Mouse (Mus musculus) frontal cortex, postnatal 10 days (tissue): ENCODE results near the gene Rhbdl1.
"Not testable (repeated sequence)": the region's sequence is repeated elsewhere in the genome, so short reads cannot be mapped to it uniquely, and the experiment has no call there.

Source experiments
- DNase-seq, 2 experiments: peaks; one replicate each; pipeline ENCODE4 v3.0.0; 2022; ENCODE audit warnings: low spot score in 2 of 2, mixed read lengths in 1 of 2

Gene Rhbdl1

DNA sequence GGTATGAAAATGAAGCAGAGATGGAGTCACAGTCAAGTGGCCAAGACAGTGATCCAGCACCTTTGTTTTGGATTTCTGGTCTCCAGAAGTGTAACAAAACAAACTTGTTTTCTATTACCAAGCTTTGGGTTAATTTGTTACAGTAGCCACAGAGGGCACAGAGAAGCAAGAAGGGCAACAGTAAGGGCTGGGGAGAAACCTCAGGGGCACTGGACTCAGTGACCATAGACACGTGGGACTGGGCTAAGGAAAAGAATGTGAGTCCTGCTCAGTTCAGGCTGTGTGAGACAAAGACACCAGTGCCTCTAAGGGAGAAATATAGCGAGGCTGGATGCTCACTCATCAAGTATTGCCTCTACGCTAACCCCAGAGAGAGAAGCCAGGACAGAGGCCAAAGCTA is 35.6 kb upstream of the Rhbdl1 start:
- no peak for DNase-seq

DNA sequence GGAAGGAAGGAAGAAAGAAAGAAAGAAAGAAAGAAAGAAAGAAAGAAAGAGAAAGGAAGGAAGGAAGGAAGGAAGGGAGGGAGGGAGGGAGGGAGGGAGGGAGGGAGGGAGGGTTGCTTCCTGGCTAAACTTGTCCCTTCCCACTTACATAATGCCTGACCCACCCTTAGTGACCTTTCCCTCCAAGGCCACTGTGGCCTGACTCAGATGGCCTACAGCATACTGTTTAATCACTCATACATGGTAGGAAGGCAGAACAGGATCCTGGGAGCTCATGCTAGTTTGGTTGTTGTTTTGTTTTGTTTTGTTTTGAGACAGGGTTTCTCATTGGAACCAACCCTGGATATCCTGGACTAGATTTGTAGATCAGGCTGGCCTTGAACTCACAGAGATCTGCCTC is 34.5 kb upstream of the Rhbdl1 start:
- DNase-seq: not testable (repeated sequence)

GRCm38 (mm10) chr17:25869954-25870353 is 32.9 kb upstream of the Rhbdl1 start:
- DNase-seq: no peak

DNA sequence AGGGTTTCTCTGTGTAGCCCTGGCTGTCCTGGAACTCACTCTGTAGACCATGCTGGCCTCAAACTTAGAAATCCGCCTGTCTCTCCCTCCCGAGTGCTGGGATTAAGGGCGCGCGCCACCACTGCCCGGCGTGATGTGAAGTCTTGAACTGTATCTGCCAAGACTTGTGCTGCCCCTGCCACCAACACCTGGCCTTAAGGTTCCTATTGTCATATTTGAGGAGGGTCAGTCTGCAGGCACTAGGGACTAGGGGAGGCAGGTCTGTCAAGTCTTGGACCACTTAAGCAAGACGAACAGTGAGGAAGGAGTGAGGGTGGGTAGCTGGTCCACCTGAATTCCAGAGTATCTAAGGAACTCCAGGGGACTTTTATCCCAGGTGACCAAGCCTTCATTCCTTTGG is 32.4 kb upstream of the Rhbdl1 start:
- no peak for DNase-seq

- DNase-seq: peak; percentile 69 to 78
Observed at GRCm38 (mm10) chr17:25868601-25869191, 31.6 kb upstream of the Rhbdl1 start, which contains the start of gene Mcrip2. Gene Mcrip2 (minus strand): TSS chr17:25868764.

GRCm38 (mm10) chr17:25867836-25868600 is 30.9 kb upstream of the Rhbdl1 start:
- DNase-seq: no peak

GRCm38 (mm10) chr17:25867509-25867835 is 30.4 kb upstream of the Rhbdl1 start:
- no peak for DNase-seq

DNA sequence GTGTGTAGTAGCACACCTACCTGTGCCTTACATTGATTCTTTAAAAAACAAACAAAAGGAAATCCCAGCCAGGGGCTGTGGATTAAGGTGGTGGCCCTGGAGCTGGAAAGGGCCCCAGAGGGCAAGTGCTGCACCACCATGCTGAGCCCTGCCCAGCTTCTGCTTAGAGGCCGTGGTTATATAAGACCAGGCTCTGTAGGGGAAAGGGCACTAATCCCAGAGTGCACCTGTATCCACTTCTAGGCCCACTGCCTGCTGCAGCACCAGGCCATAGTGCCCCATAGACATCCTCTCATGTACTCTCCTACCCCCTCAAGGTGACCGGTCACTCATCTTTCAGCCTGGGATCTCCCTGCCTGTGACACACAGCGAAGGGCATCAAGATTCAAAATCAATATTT is 29.1 kb upstream of the Rhbdl1 start:
- no peak for DNase-seq

DNA sequence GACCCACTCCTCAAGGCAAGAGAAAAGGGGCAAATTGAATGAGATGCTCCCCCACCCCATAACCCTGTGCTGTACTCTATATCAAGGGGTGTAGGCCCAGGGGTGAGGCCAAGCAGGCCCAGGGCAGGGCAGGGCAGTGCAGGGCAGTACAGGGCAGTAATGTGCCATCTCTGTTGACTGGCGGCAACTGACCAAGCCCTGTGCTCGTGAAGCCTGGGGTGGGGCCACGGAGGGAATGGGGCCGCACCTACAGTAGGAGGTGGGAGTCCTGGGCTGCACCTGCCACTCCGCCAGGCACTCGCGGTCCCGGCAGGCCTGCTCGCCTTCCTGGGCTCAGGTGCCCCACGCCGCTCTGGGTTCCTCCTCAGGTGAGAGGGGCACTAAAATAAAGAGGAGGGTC is 28.2 kb upstream of the Rhbdl1 start:
- no peak for DNase-seq

- no peak for DNase-seq
Observed at GRCm38 (mm10) chr17:25864311-25864710, 27.2 kb upstream of the Rhbdl1 start.

- DNase-seq: no peak
Observed at GRCm38 (mm10) chr17:25863681-25864080, 26.6 kb upstream of the Rhbdl1 start.

- DNase-seq: no peak
Observed at GRCm38 (mm10) chr17:25861704-25862612, 24.9 kb upstream of the Rhbdl1 start.

DNA sequence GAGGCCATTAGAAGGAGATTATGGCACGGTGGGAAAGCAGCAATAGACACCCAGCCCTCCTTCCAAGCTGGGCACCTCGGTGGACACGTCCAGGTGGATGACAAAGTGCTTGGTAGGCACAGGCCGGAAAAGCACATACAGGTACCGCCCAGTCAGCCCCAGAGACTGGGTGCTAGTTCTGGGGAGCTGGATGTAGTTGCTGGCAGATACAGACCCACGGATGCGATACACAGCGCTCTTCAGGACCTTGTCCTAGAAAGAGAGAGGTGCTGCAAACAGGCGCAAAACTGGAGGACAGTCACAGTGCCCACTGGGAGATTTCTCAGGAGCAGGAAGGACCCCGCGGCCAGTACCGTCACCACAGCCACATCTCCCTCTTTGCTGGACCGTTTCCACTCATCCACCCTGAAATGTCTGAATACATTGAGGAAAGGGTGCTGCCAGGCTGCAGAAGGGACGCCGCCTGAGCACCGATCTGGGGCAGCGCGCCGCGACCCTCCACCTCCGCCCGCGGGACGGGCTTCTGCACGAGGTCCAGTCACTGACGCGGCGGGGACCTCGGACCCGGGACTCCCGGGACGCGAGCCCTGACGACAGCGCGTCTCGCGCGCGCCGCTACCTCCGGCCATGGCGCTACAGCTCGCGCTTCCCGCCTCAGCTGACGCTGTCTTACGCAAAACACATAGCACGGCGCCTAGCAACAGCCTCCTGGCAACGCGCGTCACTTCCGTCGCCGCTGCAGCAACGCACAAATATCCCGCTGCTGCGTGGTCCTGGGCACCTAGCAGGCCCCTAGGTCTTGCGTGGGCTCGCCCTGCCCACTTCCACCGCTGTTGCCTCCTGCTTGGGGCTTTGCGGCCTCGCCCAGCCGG is 24.0 kb upstream of the Rhbdl1 start, which contains the start of gene Wdr90:
TSS of gene Wdr90 (minus strand) at position 670 of the 872 bp plus-strand sequence.
- peak; percentile 90 to 92 for DNase-seq

- DNase-seq: no peak
Observed at GRCm38 (mm10) chr17:25860229-25860628, 23.1 kb upstream of the Rhbdl1 start.

GRCm38 (mm10) chr17:25844396-25844901 is 7.4 kb upstream of the Rhbdl1 start, which contains the start of gene Rhot2:
Gene Rhot2 (minus strand): TSS chr17:25844851.
- DNase-seq: peak; percentile 93

DNA sequence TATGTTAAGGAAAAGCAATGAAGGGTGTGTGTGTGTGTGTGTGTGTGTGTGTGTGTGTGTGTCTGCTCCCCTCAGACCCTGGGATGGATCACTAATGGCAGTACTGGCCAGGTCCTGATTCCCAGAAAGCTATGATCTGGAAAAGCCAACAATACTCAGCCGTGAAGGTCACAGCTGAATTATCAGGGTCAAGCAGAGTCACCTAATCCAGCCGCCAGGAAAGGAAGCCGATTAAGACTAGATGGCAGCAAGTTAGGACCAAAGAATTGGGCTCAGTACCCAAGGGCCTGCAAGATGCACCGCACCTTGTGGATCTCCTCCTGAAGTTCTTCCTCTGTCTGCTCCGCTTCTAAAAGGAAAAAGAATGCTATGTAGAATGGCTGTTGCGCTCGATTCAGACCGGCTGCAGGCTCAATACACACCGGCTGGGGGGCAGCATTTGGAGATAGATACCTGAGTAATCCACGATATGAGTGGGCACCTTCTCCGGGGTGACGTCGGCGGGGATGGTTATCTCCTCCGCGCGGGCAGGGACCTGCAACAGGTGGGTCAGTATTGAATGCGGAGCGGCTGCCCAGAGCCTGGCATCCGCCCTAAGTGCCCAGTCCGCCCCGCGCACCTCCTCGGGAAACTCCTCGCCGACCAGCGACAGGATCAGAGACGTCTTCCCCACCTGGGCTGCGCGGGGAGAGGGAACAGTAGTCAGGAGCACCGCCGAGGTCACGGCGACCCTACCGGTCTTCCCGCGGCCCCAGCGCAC is 6.7 kb upstream of the Rhbdl1 start:
- no peak for DNase-seq

DNA sequence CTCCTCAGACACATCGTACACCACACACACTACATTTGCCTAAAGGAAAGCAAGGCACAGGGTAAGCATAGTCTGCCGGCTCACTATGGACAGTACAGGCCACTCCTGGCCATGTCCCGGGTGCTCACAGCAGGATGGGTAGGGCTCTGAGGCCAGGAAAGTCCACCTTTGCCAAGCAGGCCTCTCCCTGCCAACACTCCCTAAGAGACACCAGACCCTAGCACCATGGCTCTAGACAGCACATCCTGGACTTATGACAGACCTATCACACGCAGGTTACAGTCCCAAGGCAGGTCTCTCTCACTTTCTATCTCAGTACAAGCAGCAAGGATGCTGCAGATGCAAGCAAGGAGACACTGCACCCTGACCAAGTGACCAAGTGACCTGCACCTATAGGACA is 6.0 kb upstream of the Rhbdl1 start:
- DNase-seq: no peak

DNA sequence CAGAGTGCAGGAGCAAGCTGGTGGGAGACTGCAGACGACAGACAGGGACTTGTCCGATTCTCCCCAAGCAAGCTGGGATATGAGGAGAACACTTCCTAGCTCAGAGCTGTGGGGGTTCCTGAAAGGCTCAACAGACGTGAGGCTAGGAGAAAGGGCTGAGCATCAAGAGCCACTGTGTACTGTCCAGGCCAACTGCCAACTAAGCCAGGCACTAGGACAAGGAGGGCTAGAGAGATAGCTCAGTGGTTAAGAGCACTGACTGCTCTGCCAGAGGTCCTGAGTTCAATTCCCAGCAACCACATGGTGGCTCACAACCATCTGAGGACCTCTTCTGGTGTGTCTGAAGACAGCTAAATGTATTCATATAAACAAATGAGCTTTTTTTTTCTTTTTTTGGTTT is 5.4 kb upstream of the Rhbdl1 start:
- DNase-seq: no peak

DNA sequence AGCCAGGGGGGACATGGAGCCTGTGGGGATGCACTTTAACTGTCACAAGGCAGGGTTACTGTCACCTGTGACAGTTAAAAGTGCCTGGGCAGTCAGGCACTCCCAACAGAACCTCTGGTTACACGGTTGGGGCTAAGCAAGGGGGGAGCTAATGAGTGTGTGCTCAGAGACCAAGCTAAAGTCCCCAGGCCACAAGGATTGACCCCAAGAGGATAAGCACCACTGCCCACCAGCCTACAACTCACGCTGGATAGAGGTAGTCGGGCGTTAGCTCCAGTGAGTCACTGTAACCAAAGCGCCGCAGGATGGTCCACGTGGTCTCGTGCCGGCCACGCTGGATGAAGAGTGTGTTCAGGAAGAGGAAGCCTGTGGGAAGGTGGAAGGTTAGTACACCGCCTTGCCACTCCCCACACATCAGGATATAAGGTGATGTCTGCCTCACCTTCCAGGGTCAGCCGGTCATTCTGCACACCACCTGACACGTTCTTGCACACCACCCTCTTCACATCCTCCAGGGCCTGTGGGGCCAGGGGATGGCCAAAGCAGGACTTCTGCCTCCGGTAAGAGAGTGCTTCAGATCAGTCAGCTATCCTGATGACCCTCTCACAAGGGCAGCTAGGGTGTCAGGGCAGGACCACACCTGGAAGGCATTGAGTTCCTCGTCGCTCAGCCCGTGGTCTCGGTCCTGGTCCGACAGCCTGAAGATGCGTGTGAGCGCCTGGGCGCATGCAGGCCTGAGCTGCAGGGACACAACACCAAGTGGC is 4.2 kb upstream of the Rhbdl1 start, which contains the start of gene Gm20683:
TSS of gene Gm20683 (minus strand) at position 647 of the 764 bp plus-strand sequence.
- DNase-seq: no peak

- no peak for DNase-seq
Observed at GRCm38 (mm10) chr17:25840519-25840918, 3.4 kb upstream of the Rhbdl1 start.
